8 mouse cellular contexts compared by ENCODE assay signal in genomic region chr5:57721148-57721712, GRCm38 (mm10). TPM values are rescaled to one million over a fixed set of nuclear protein-coding genes. Genes with fewer than 3 reads are reported as not detected.
A peak's percentile ranks its signal among the peaks of the same experiment; 100 is the strongest.
DNase-seq lines count a peak whose midpoint lies in the region; ATAC-seq and TF ChIP-seq lines count a peak whose summit lies in the region.

No protein-coding gene starts in this region.

- peak overlapping the region; percentile 82 for H3K4me2 ChIP-seq in kidney, postnatal 0 days (ENCODE audit: low read length)
- peak overlapping the region; percentile 96 for H3K4me2 ChIP-seq in intestine, embryonic 16.5 days (ENCODE audit: low read depth, low read length)
- H3K4me2 ChIP-seq in neural tube, embryonic 14.5 days (ENCODE audit: low read depth, low read length), result peak overlapping the region; percentile 69

- DNase-seq in kidney, postnatal 0 days (ENCODE audit: low spot score), result no peak
- no peak for DNase-seq in kidney, adult 18-20 months
- no peak for DNase-seq in spleen, postnatal 36 days (ENCODE audit: low spot score in 2 of 2)
- DNase-seq in right cerebral cortex, adult 18-20 months, result no peak
- no peak for DNase-seq in ovary, adult 18-20 months (ENCODE audit: low spot score)

- H3K4me1 ChIP-seq in kidney, postnatal 0 days (replicated peaks; ENCODE audit: insufficient read depth, low read length), result peaks cover 12% of the 10 kb centered on the region; the same call in 1 of the 2 replicates
- no peaks in the 10 kb centered on the region for H3K4me1 ChIP-seq in embryonic fibroblast, embryonic 13.5 days (ENCODE audit: control insufficient read depth, insufficient read depth, low read length)
- peaks cover 26% of the 10 kb centered on the region for H3K4me1 ChIP-seq in intestine, embryonic 16.5 days (ENCODE audit: control insufficient read depth, insufficient read depth, low read length)
- peaks cover 12% of the 10 kb centered on the region; the same call in 1 of the 2 replicates for H3K4me1 ChIP-seq in neural tube, embryonic 14.5 days (ENCODE audit: control insufficient read depth, insufficient read depth, low read length)

- ATAC-seq in kidney, postnatal 0 days (replicated peaks; ENCODE audit: low FRiP score, low read depth), result no peak
- ATAC-seq in intestine, embryonic 16.5 days, result no peak
- no peak for ATAC-seq in neural tube, embryonic 14.5 days (ENCODE audit: low read depth)

- no peaks in the 10 kb centered on the region for H3K9me3 ChIP-seq in kidney, postnatal 0 days (replicated peaks; ENCODE audit: low read length)
- no peaks in the 10 kb centered on the region for H3K9me3 ChIP-seq in intestine, embryonic 16.5 days (ENCODE audit: control insufficient read depth, low read length)
- no peaks in the 10 kb centered on the region for H3K9me3 ChIP-seq in neural tube, embryonic 14.5 days (ENCODE audit: control insufficient read depth, low read length)

- no peak for TF ChIP-seq CTCF in kidney, postnatal 0 days (IDR thresholded peaks at IDR 0.05; ENCODE audit: low read depth)
- no peak for TF ChIP-seq CTCF in embryonic fibroblast, embryonic 13.5 days (IDR thresholded peaks at IDR 0.05; ENCODE audit: borderline replicate concordance, insufficient read depth, low read length)

- H3K9ac ChIP-seq in kidney, postnatal 0 days (ENCODE audit: low read depth, low read length), result no peak overlapping the region
- no peak overlapping the region for H3K9ac ChIP-seq in intestine, embryonic 16.5 days (ENCODE audit: low read depth, low read length)
- peak overlapping the region; percentile 81 for H3K9ac ChIP-seq in neural tube, embryonic 14.5 days (replicated peaks; ENCODE audit: low read depth, low read length)

- WGBS in kidney, postnatal 0 days, result 53% methylated on average over 8 of the region's 8 CpGs
- WGBS in intestine, embryonic 16.5 days, result 42% methylated on average over 8 of the region's 8 CpGs
- 45% methylated on average over 8 of the region's 8 CpGs for WGBS in neural tube, embryonic 14.5 days

- H3K36me3 ChIP-seq in kidney, postnatal 0 days (ENCODE audit: insufficient read depth, low read length), result no peaks in the 10 kb centered on the region
- no peaks in the 10 kb centered on the region for H3K36me3 ChIP-seq in intestine, embryonic 16.5 days (ENCODE audit: control insufficient read depth, insufficient read depth, low read length)
- no peaks in the 10 kb centered on the region for H3K36me3 ChIP-seq in neural tube, embryonic 14.5 days (ENCODE audit: control insufficient read depth, insufficient read depth, low read length)

- peak overlapping the region; percentile 66; the same call in 1 of the 2 replicates for H3K4me3 ChIP-seq in kidney, postnatal 0 days (replicated peaks; ENCODE audit: low read depth, low read length)
- H3K4me3 ChIP-seq in embryonic fibroblast, embryonic 13.5 days (ENCODE audit: insufficient read depth, low read length), result peak overlapping the region; percentile 72
- peak overlapping the region; percentile 70 for H3K4me3 ChIP-seq in intestine, embryonic 16.5 days (ENCODE audit: low read length)
- peak overlapping the region; percentile 73 for H3K4me3 ChIP-seq in neural tube, embryonic 14.5 days (ENCODE audit: low read depth, low read length)

- no peak overlapping the region for H3K27ac ChIP-seq in kidney, postnatal 0 days
- H3K27ac ChIP-seq in embryonic fibroblast, embryonic 13.5 days (ENCODE audit: insufficient read depth, low read length), result no peak overlapping the region
- no peak overlapping the region for H3K27ac ChIP-seq in intestine, embryonic 16.5 days (ENCODE audit: low read length)
- H3K27ac ChIP-seq in neural tube, embryonic 14.5 days (ENCODE audit: low read depth, low read length), result no peak overlapping the region

- H3K27me3 ChIP-seq in kidney, postnatal 0 days (ENCODE audit: insufficient read depth, low read length), result peaks cover 17% of the 10 kb centered on the region; the same call in 1 of the 2 replicates
- peaks cover 17% of the 10 kb centered on the region; the same call in 1 of the 2 replicates for H3K27me3 ChIP-seq in intestine, embryonic 16.5 days (replicated peaks; ENCODE audit: control insufficient read depth, insufficient read depth, low read length)
- H3K27me3 ChIP-seq in neural tube, embryonic 14.5 days (ENCODE audit: control insufficient read depth, insufficient read depth, low read length), result peaks cover 11% of the 10 kb centered on the region; the same call in 1 of the 2 replicates

- no peak for TF ChIP-seq POLR2A in embryonic fibroblast, embryonic 13.5 days (IDR thresholded peaks at IDR 0.05; ENCODE audit: low read depth, low read length)

RNA-seq across cellular contexts. Expression of gene Pcdh7, which starts 3.5 kb away (rescaled TPM):
- 3.5 and 3.6 TPM in 2 replicates for polyA plus RNA-seq in kidney, postnatal 0 days (2015; fragmentation: Nextera tagmentation; extraction: Ambion mirVana)
- polyA plus RNA-seq in embryonic fibroblast, embryonic 13.5 days (2011; ENCODE audit: insufficient read length, low read depth, missing spikeins), result 61.2 and 63.8 TPM in 2 replicates
- polyA plus RNA-seq in intestine, embryonic 16.5 days (2015; fragmentation: Nextera tagmentation; extraction: Ambion mirVana), result 3.3 and 3.8 TPM in 2 replicates
- polyA plus RNA-seq in neural tube, embryonic 14.5 days (2014; fragmentation: Nextera tagmentation; extraction: Ambion mirVana), result 40.9 and 47.6 TPM in 2 replicates
